Mouse (Mus musculus) kidney, embryonic 14.5 days (tissue): ENCODE data around the gene Trim13. TPM values are rescaled to one million over a fixed set of nuclear protein-coding genes. Genes with fewer than 3 reads are reported as not detected.
A peak's percentile ranks its signal among the peaks of the same experiment; 100 is the strongest.

ENCODE experiments used
- ATAC-seq: fragments of 200-750 bp; cut with Nextera tagmentation; 2 replicates; pipeline ENCODE4 v1.8.0; 2017; ENCODE audit warnings: moderate number of reproducible peaks, mild to moderate bottlenecking, moderate TSS enrichment, moderate library complexity; ENCODE audit not compliant: low FRiP score, low TSS enrichment
- H3K27ac ChIP-seq: fragments of 300-500 bp; sonication (generic); 2 replicates; pipeline ENCODE4 v1.5.1; 2014; ENCODE audit warnings: low read depth, mild to moderate bottlenecking, low read length, moderate library complexity, mixed read lengths
- H3K27me3 ChIP-seq: fragments of 300-500 bp; sonication (generic); 2 replicates; pipeline ENCODE4 v1.6.1; 2014; ENCODE audit warnings: mild to moderate bottlenecking, low read length; ENCODE audit not compliant: control insufficient read depth, insufficient read depth
- H3K36me3 ChIP-seq: fragments of 300-500 bp; sonication (generic); 2 replicates; pipeline ENCODE4 v1.6.1; 2014; ENCODE audit warnings: low read length, mixed read lengths; ENCODE audit not compliant: control insufficient read depth, insufficient read depth
- H3K4me1 ChIP-seq: fragments of 300-500 bp; sonication (generic); 2 replicates; pipeline ENCODE4 v1.6.1; 2014; ENCODE audit warnings: low read length, mixed read lengths; ENCODE audit not compliant: control insufficient read depth, insufficient read depth
- H3K4me2 ChIP-seq: fragments of 300-500 bp; sonication (generic); replicated peaks from 2 replicates; pipeline ENCODE4 v1.6.1; 2014; ENCODE audit warnings: low read depth, mild to moderate bottlenecking, low read length
- H3K4me3 ChIP-seq: fragments of 300-500 bp; sonication (generic); 2 replicates; pipeline ENCODE4 v1.5.1; 2014; ENCODE audit warnings: mild to moderate bottlenecking, low read length
- H3K9ac ChIP-seq: fragments of 300-500 bp; sonication (generic); 2 replicates; pipeline ENCODE4 v1.6.1; 2014; ENCODE audit warnings: low read depth, mild to moderate bottlenecking, low read length, moderate library complexity
- H3K9me3 ChIP-seq: fragments of 300-500 bp; sonication (generic); 2 replicates; pipeline ENCODE4 v1.6.1; 2016; ENCODE audit warnings: low read length; ENCODE audit not compliant: control insufficient read depth
- WGBS: fragments of 180-500 bp; shearing (Covaris S2); extraction: QIAGEN DNeasy Blood & Tissue Kit; methylation state at CpG from one replicate; pipeline ENCODE4 v1.1.7; 2014; 5-methylcytosine and 5-hydroxymethylcytosine counted together
- polyA plus RNA-seq: library from polyadenylated mRNA; unstranded; fragments of >200 nt; fragmentation: Nextera tagmentation; extraction: Ambion mirVana; gene quantifications from 2 replicates; pipeline ENCODE4 v1.2.1, GENCODE M21; 2014

Trim13 gene
- polyA plus RNA-seq, 1 experiment from 2014 or later: 16.1 TPM

- H3K4me3 ChIP-seq: no peak overlapping the region
- H3K9ac ChIP-seq: no peak overlapping the region
- no peaks in the 10 kb centered on the region for H3K9me3 ChIP-seq
- no peaks in the 10 kb centered on the region for H3K36me3 ChIP-seq
- no peak overlapping the region for H3K27ac ChIP-seq
- H3K4me2 ChIP-seq: no peak overlapping the region
- no peaks in the 10 kb centered on the region for H3K4me1 ChIP-seq
- H3K27me3 ChIP-seq: no peaks in the 10 kb centered on the region
- no peak for ATAC-seq
- WGBS: 79% methylated on average over 2 of the region's 2 CpGs
These were observed 25.9 kb upstream of the Trim13 start for GRCm38 (mm10) chr14:61572131-61572530.

GRCm38 (mm10) chr14:61575066-61575465, 23.0 kb upstream of the Trim13 start:
- Histone ChIP-seq H3K27ac (no peak overlapping the region), H3K4me1 (no peaks in the 10 kb centered on the region), H3K4me2 (no peak overlapping the region), H3K36me3 (no peaks in the 10 kb centered on the region), H3K9me3 (no peaks in the 10 kb centered on the region), H3K4me3 (no peak overlapping the region), H3K27me3 (no peaks in the 10 kb centered on the region), H3K9ac (no peak overlapping the region)
- WGBS: 87% methylated on average over 10 of the region's 10 CpGs
- ATAC-seq: no peak

- Histone ChIP-seq H3K4me3 (no peak overlapping the region), H3K9ac (no peak overlapping the region), H3K27ac (no peak overlapping the region), H3K9me3 (no peaks in the 10 kb centered on the region), H3K4me2 (no peak overlapping the region), H3K27me3 (no peaks in the 10 kb centered on the region), H3K4me1 (no peaks in the 10 kb centered on the region), H3K36me3 (no peaks in the 10 kb centered on the region)
- WGBS: 84% methylated on average over 8 of the region's 8 CpGs
- no peak for ATAC-seq
These were observed 22.1 kb upstream of the Trim13 start for GRCm38 (mm10) chr14:61575941-61576340.

- H3K4me1 ChIP-seq: no peaks in the 10 kb centered on the region
- H3K27me3 ChIP-seq: no peaks in the 10 kb centered on the region
- no peaks in the 10 kb centered on the region for H3K9me3 ChIP-seq
- H3K4me2 ChIP-seq: no peak overlapping the region
- no peak overlapping the region for H3K9ac ChIP-seq
- H3K36me3 ChIP-seq: no peaks in the 10 kb centered on the region
- no peak overlapping the region for H3K27ac ChIP-seq
- H3K4me3 ChIP-seq: no peak overlapping the region
- no peak for ATAC-seq
- 75% methylated on average over 4 of the region's 4 CpGs for WGBS
These were observed 8.6 kb upstream of the Trim13 start for GRCm38 (mm10) chr14:61589288-61590065.

GRCm38 (mm10) chr14:61596719-61597426, 1.2 kb upstream of the Trim13 start:
- Histone ChIP-seq H3K9me3 (no peaks in the 10 kb centered on the region), H3K4me1 (0 out of 2 replicates have a peak, but pooled peaks cover 6% of the 10 kb centered on the region), H3K9ac (no peak overlapping the region), H3K36me3 (no peaks in the 10 kb centered on the region), H3K4me3 (no peak overlapping the region), H3K27me3 (no peaks in the 10 kb centered on the region), H3K27ac (no peak overlapping the region), H3K4me2 (no peak overlapping the region)
- ATAC-seq: no peak
- 92% methylated on average over 9 of the region's 9 CpGs for WGBS

GRCm38 (mm10) chr14:61599057-61599806, 1.2 kb downstream of the Trim13 start:
- H3K9me3 ChIP-seq: no peaks in the 10 kb centered on the region
- 6% methylated on average over 44 of the region's 44 CpGs for WGBS
- H3K4me2 ChIP-seq: peak overlapping the region; percentile 51
- no peaks in the 10 kb centered on the region; the same call in 1 of the 2 replicates for H3K36me3 ChIP-seq
- peak overlapping the region; percentile 43; the same call in 1 of the 2 replicates for H3K27ac ChIP-seq
- peak overlapping the region; percentile 73 for H3K9ac ChIP-seq
- H3K4me1 ChIP-seq: 0 out of 2 replicates have a peak, but pooled peaks cover 6% of the 10 kb centered on the region
- ATAC-seq: peak; percentile 97
- H3K27me3 ChIP-seq: no peaks in the 10 kb centered on the region
- peak overlapping the region; percentile 71 for H3K4me3 ChIP-seq

- Histone ChIP-seq H3K27ac (no peak overlapping the region), H3K36me3 (peaks cover 8% of the 10 kb centered on the region; the same call in 1 of the 2 replicates), H3K9me3 (no peaks in the 10 kb centered on the region), H3K27me3 (no peaks in the 10 kb centered on the region), H3K4me1 (0 out of 2 replicates have a peak, but pooled peaks cover 6% of the 10 kb centered on the region), H3K4me3 (no peak overlapping the region), H3K4me2 (no peak overlapping the region), H3K9ac (no peak overlapping the region)
- no peak for ATAC-seq
- WGBS: 87% methylated on average over 9 of the region's 9 CpGs
These were observed 3.3 kb downstream of the Trim13 start for GRCm38 (mm10) chr14:61601348-61601747.

GRCm38 (mm10) chr14:61603069-61603755, 5.2 kb downstream of the Trim13 start:
- H3K27me3 ChIP-seq: no peaks in the 10 kb centered on the region
- no peak overlapping the region for H3K4me3 ChIP-seq
- H3K4me2 ChIP-seq: no peak overlapping the region
- H3K36me3 ChIP-seq: peaks cover 8% of the 10 kb centered on the region; the same call in 1 of the 2 replicates
- 0 out of 2 replicates have a peak, but pooled peaks cover 6% of the 10 kb centered on the region for H3K4me1 ChIP-seq
- ATAC-seq: no peak
- H3K9ac ChIP-seq: no peak overlapping the region
- WGBS: 84% methylated on average over 8 of the region's 8 CpGs
- no peaks in the 10 kb centered on the region for H3K9me3 ChIP-seq
- H3K27ac ChIP-seq: no peak overlapping the region
